Mouse (Mus musculus) liver, postnatal 0 days (tissue): ENCODE results near the gene Psmb7. TPM values are rescaled to one million over a fixed set of nuclear protein-coding genes. Genes with fewer than 3 reads are reported as not detected.
A peak's percentile ranks its signal among the peaks of the same experiment; 100 is the strongest.

Experiments used
- ATAC-seq: fragments of 200-750 bp; cut with Nextera tagmentation; 2 replicates; pipeline ENCODE4 v1.8.0; 2017; ENCODE audit warnings: mild to moderate bottlenecking, moderate library complexity
- DNase-seq: peaks from one replicate; pipeline ENCODE4 v3.0.0-alpha.2; 2016
- H3K27ac ChIP-seq: fragments of 300-500 bp; sonication (generic); 2 replicates; pipeline ENCODE4 v1.5.1; 2014; ENCODE audit warnings: antibody characterized with exemption, moderate library complexity, mild to moderate bottlenecking, low read depth
- H3K27me3 ChIP-seq: fragments of 300-500 bp; sonication (generic); 2 replicates; pipeline ENCODE4 v1.6.1; 2014; ENCODE audit warnings: low read length, control low read depth, mixed read lengths; ENCODE audit not compliant: insufficient read depth
- H3K36me3 ChIP-seq: fragments of 300-500 bp; sonication (generic); replicated peaks from 2 replicates; pipeline ENCODE4 v1.6.1; 2014; ENCODE audit warnings: mild to moderate bottlenecking, control low read depth, low read length, moderate library complexity, mixed read lengths; ENCODE audit not compliant: insufficient read depth
- H3K4me1 ChIP-seq: fragments of 300-500 bp; sonication (generic); 2 replicates; pipeline ENCODE4 v1.6.1; 2014; ENCODE audit warnings: antibody characterized with exemption, mild to moderate bottlenecking, control low read depth; ENCODE audit not compliant: insufficient read depth
- H3K4me2 ChIP-seq: fragments of 300-500 bp; sonication (generic); 2 replicates; pipeline ENCODE4 v1.6.1; 2014; ENCODE audit warnings: low read depth, mild to moderate bottlenecking, low read length, moderate library complexity, mixed read lengths
- H3K4me3 ChIP-seq: fragments of 300-500 bp; sonication (generic); 2 replicates; pipeline ENCODE4 v1.5.1; 2014; ENCODE audit warnings: low read depth, low read length
- H3K9ac ChIP-seq: fragments of 300-500 bp; sonication (generic); replicated peaks from 2 replicates; pipeline ENCODE4 v1.6.1; 2014; ENCODE audit warnings: mild to moderate bottlenecking, moderate library complexity
- H3K9me3 ChIP-seq: fragments of 300-500 bp; sonication (generic); 2 replicates; pipeline ENCODE4 v1.6.1; 2016; ENCODE audit warnings: mild to moderate bottlenecking, control low read depth, low read length, mixed read lengths
- CTCF ChIP-seq: sonication (generic); IDR thresholded peaks from 2 replicates; pipeline ENCODE4 v1.5.1; 2016; ENCODE audit warnings: antibody characterized with exemption, low read depth
- EP300 ChIP-seq: IDR thresholded peaks from 2 replicates; pipeline ENCODE4 v1.6.1; 2016; ENCODE audit warnings: antibody characterized with exemption, low read depth, mild to moderate bottlenecking
- WGBS: fragments of 180-500 bp; shearing (Covaris S2); extraction: QIAGEN DNeasy Blood & Tissue Kit; methylation state at CpG from one replicate; pipeline ENCODE4 v1.1.7; 2014; ENCODE audit not compliant: insufficient replicate concordance; 5-methylcytosine and 5-hydroxymethylcytosine counted together
- polyA plus RNA-seq: library from polyadenylated mRNA; unstranded; fragments of >200 nt; fragmentation: Nextera tagmentation; extraction: Ambion mirVana; gene quantifications from 2 replicates; pipeline ENCODE4 v1.2.1, GENCODE M21; 2015

Psmb7 gene
- polyA plus RNA-seq, 1 experiment from 2014 or later = 120 TPM

- Histone ChIP-seq H3K4me1 (no peaks in the 10 kb centered on the region), H3K36me3 (peaks cover 25% of the 10 kb centered on the region), H3K4me2 (no peak overlapping the region), H3K4me3 (no peak overlapping the region), H3K27me3 (no peaks in the 10 kb centered on the region), H3K27ac (no peak overlapping the region), H3K9me3 (no peaks in the 10 kb centered on the region), H3K9ac (no peak overlapping the region)
- WGBS = 72% methylated on average over 13 of the region's 13 CpGs
- TF ChIP-seq CTCF (no peak), EP300 (no peak)
- ATAC-seq (no peak), DNase-seq (no peak)
Measured at GRCm38 (mm10) chr2:38578602-38579521, 65.0 kb downstream of the Psmb7 start.

DNA sequence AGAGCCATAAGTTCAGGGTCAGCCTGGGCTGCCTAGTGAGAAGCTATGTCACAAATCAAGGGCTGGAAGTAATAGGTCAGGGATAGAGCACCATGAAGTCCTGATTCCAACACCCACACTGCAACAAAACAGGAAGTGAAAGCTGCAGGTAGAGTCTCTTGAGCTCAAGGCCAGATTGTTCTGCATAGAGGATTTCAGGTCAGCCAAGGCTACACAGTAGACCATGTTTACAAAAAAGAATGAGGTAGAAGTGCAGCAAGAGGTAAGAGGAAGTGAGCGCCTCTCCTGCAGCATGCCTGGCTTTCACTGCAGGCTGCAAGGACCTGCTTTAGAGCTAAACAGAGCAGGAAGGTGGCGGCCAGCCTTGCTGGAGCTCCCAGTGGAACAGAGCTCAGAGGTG lies 69.2 kb downstream of the Psmb7 start:
- WGBS = 89% methylated on average over 2 of the region's 2 CpGs
- Histone ChIP-seq H3K4me2 (no peak overlapping the region), H3K27ac (no peak overlapping the region), H3K4me3 (no peak overlapping the region), H3K36me3 (peaks cover 37% of the 10 kb centered on the region), H3K9ac (no peak overlapping the region), H3K4me1 (no peaks in the 10 kb centered on the region), H3K9me3 (no peaks in the 10 kb centered on the region), H3K27me3 (no peaks in the 10 kb centered on the region)
- ATAC-seq (no peak), DNase-seq (no peak)
- no peak for TF ChIP-seq EP300
- no peak for TF ChIP-seq CTCF

DNA sequence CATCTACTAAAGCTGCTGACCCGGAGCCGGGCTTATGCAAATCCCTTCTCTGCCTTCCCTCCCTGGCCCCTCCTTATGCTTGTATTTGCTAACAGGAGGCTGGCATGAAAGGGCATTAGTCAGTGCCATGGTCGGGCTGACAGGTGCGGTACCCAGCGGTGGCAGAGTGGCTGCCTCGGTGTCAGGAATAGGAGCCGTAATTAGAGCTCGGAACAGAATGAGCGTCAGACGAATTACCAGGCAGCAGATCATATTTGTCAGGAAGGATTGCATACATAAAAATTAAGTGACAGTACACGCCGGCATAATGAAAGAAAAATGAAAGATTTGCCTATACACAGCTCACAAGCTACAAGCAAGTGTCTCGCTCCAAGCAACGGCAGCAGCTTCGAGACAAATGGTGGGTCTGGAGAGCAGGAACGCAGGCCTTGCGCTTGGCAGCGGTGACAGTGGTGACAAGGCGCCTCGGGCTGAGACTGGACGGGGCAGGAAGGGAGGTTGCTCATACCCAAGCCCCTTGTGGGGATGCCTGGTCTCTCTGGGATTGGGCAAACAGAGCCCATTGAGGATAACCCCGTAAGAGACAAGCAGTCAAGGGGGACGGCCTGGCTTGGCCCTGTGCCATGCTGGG lies 71.8 kb downstream of the Psmb7 start:
- Histone ChIP-seq H3K4me3 (no peak overlapping the region), H3K9ac (no peak overlapping the region), H3K27me3 (no peaks in the 10 kb centered on the region), H3K4me1 (no peaks in the 10 kb centered on the region), H3K4me2 (no peak overlapping the region), H3K9me3 (no peaks in the 10 kb centered on the region), H3K36me3 (peaks cover 34% of the 10 kb centered on the region), H3K27ac (no peak overlapping the region)
- TF ChIP-seq CTCF (no peak), EP300 (no peak)
- ATAC-seq (no peak), DNase-seq (no peak)
- WGBS = 89% methylated on average over 23 of the region's 23 CpGs

- ATAC-seq = peak; percentile 44; the same call in 1 of the 2 replicates
- Histone ChIP-seq H3K27ac (no peak overlapping the region), H3K4me2 (no peak overlapping the region), H3K9ac (no peak overlapping the region), H3K4me3 (no peak overlapping the region), H3K36me3 (peaks cover 32% of the 10 kb centered on the region), H3K27me3 (no peaks in the 10 kb centered on the region), H3K9me3 (no peaks in the 10 kb centered on the region), H3K4me1 (no peaks in the 10 kb centered on the region)
- peak; percentile 38 for DNase-seq
- no peak for TF ChIP-seq CTCF
- TF ChIP-seq EP300 = no peak
- WGBS = 70% methylated on average over 4 of the region's 4 CpGs
Measured at GRCm38 (mm10) chr2:38562596-38562995, 81.3 kb downstream of the Psmb7 start.

DNA sequence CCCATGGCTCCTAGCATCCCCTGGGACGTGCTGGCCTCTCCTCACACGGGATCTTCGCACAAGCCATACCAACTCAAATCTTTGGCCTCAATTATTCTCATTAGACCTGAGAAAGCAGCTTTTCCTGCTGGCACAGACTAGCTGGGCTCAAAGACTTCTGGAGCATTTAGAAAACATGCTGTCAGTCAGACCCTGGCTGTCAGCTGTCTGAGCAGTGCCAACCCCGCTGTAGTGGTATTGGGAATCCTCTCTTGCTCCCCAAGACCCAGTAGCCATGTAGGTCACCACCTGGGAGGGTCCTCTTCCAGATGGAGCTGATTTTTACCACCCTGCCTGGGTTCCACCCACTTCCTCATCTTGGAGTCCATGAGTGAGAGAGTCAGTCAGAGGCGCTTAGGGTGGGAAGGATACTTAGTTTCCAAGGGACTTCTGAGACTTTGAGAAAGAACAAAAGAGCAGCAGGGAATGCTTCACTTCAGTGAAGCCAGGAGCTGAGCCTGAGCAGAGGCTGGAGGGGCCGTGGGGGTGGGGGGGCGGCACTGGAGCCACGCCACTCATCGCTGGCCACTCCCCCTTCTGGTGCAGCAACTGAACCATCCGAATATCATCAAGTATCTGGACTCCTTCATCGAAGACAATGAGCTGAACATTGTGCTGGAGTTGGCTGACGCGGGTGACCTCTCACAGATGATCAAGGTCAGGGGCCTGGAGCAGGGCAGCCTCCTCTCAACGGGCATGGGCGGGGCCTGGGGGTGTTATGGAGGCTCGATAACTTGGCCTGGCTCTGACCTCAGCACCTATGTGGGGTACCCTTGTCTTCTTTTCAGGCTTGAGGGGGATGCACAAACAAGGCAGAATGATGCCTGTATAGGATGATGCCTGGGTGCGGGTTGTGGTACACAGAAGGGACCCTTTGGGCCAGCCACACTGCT lies 83.3 kb downstream of the Psmb7 start:
- Histone ChIP-seq H3K27me3 (no peaks in the 10 kb centered on the region), H3K4me2 (no peak overlapping the region), H3K9me3 (no peaks in the 10 kb centered on the region), H3K36me3 (peaks cover 27% of the 10 kb centered on the region), H3K27ac (no peak overlapping the region), H3K9ac (no peak overlapping the region), H3K4me1 (no peaks in the 10 kb centered on the region), H3K4me3 (no peak overlapping the region)
- ATAC-seq = no peak
- DNase-seq = no peak
- WGBS = 85% methylated on average over 17 of the region's 17 CpGs
- TF ChIP-seq CTCF (no peak), EP300 (no peak)
